Mouse (Mus musculus): ENCODE measurements around the gene Tas2r135. TPM values are rescaled to one million over a fixed set of nuclear protein-coding genes. Genes with fewer than 3 reads are reported as not detected.

The Tas2r135 gene
- polyA plus RNA-seq, 1 experiment from 2014 or later, result 0.18 TPM

DNA sequence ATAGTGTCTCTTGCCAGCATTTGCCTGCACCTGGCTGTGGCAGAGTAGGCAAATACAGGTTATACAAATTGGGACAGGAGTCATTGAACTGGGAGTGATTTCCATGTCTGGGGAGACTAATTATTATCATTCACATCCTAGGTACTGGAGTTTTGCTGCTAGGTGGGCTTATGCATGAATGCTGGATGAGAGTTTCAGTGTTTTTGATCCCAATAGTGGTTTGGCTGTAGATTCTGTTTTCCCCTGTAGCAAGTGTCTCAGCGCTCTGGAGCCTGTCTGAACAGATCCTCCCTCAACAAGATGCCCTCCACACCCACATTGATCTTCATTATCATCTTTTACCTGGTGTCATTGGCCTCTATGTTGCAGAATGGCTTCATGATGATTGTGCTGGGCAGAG is 5.3 kb upstream of the Tas2r135 start, which contains the start of gene Tas2r143:
Tas2r143 (plus strand) TSS at position 301 of the 400 bp plus-strand sequence.
- no peak within 1 kb of the TSS for H3K27ac ChIP-seq (ENCODE audit: low read length)
- H3K4me2 ChIP-seq (replicated peaks; ENCODE audit: low read depth, low read length), result no peak within 1 kb of the TSS
- TF ChIP-seq EP300 (IDR thresholded peaks at IDR 0.05) (no peak), CTCF (IDR thresholded peaks at IDR 0.05) (no peak)
- WGBS, result 86% methylated on average over 1 of the region's 1 CpGs
- peaks cover 13% of the 10 kb centered on the region; the same call in 1 of the 2 replicates for H3K4me1 ChIP-seq (ENCODE audit: insufficient read depth, low read depth, low read length)
- H3K9ac ChIP-seq (replicated peaks; ENCODE audit: low read depth), result no peak within 1 kb of the TSS
- H3K27me3 ChIP-seq (replicated peaks; ENCODE audit: insufficient read depth, low read length), result no peaks in the 10 kb centered on the region
- no peak for DNase-seq (ENCODE audit: low spot score)
- no peaks in the 10 kb centered on the region for H3K36me3 ChIP-seq (ENCODE audit: insufficient read depth, low read length)
- no peak within 1 kb of the TSS for H3K4me3 ChIP-seq (ENCODE audit: low read depth, low read length)
- no peak for ATAC-seq
- no peaks in the 10 kb centered on the region for H3K9me3 ChIP-seq (ENCODE audit: low read length)

DNA sequence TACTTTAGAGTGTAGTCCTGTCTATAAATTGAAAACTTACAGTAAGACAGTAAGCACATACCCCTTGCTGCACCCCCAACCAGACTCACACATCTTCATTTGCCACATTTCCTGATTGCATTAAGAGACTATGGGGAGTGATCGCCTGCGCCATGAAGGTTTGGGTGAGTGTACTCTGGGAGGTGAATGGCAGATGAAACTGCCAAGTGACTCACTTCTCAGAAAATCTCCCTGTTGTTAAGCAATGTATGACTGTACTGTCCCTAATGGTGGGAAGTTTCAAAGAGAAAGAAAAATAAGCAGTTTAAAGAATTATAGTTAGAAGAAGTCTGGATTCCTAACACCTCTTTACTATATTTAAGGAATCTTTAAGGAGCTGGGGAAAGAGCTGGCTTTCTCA is 14.2 kb downstream of the Tas2r135 start:
- no peak overlapping the region for H3K4me2 ChIP-seq (replicated peaks; ENCODE audit: low read depth, low read length)
- no peak for TF ChIP-seq CTCF (IDR thresholded peaks at IDR 0.05)
- no peak for TF ChIP-seq EP300 (IDR thresholded peaks at IDR 0.05)
- 90% methylated on average over 2 of the region's 2 CpGs for WGBS

DNA sequence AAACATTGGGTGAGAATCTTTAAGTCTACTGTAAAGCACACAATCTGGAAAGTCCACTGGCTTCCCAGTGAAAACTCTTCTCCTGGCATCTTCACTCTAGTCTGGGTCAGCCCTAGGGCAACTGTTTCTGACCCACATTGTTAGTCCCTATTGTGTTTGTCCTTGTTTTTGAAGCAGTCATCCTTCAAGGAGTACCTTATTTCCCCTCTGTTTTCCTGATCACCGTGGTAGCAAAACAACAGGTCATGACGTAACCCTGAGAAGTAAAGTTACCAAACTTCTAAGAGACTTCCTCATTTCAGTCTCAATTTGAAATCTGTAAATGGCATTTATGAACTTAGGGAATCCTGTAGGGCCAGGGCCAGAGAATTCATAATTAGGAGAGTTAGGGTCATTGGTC is 16.2 kb downstream of the Tas2r135 start:
- DNase-seq (ENCODE audit: low spot score) (peak; percentile 56), ATAC-seq (peak; percentile 48)
- no peaks in the 10 kb centered on the region for H3K4me1 ChIP-seq (ENCODE audit: insufficient read depth, low read depth, low read length)
- H3K36me3 ChIP-seq (ENCODE audit: insufficient read depth, low read length), result no peaks in the 10 kb centered on the region
- TF ChIP-seq CTCF (IDR thresholded peaks at IDR 0.05) (no peak), EP300 (IDR thresholded peaks at IDR 0.05) (peak; percentile 12; the same call in 1 of the 2 replicates)
- H3K4me3 ChIP-seq (ENCODE audit: low read depth, low read length), result no peak overlapping the region
- H3K9me3 ChIP-seq (ENCODE audit: low read length), result no peaks in the 10 kb centered on the region
- WGBS, result 63% methylated on average over 2 of the region's 2 CpGs
- H3K4me2 ChIP-seq (replicated peaks; ENCODE audit: low read depth, low read length), result no peak overlapping the region
- no peak overlapping the region for H3K9ac ChIP-seq (replicated peaks; ENCODE audit: low read depth)
- no peaks in the 10 kb centered on the region for H3K27me3 ChIP-seq (replicated peaks; ENCODE audit: insufficient read depth, low read length)
- H3K27ac ChIP-seq (ENCODE audit: low read length), result no peak overlapping the region

More for the DNA sequence above, 14.2 kb downstream of the Tas2r135 start:
- H3K36me3 ChIP-seq (ENCODE audit: insufficient read depth, low read length), result no peaks in the 10 kb centered on the region
- H3K27me3 ChIP-seq (replicated peaks; ENCODE audit: insufficient read depth, low read length), result no peaks in the 10 kb centered on the region
- no peak overlapping the region for H3K27ac ChIP-seq (ENCODE audit: low read length)
- ATAC-seq, result no peak
- peak; percentile 18 for DNase-seq (ENCODE audit: low spot score)
- no peaks in the 10 kb centered on the region for H3K4me1 ChIP-seq (ENCODE audit: insufficient read depth, low read depth, low read length)
- no peak overlapping the region for H3K4me3 ChIP-seq (ENCODE audit: low read depth, low read length)
- H3K9me3 ChIP-seq (ENCODE audit: low read length), result no peaks in the 10 kb centered on the region
- H3K9ac ChIP-seq (replicated peaks; ENCODE audit: low read depth), result no peak overlapping the region

DNA sequence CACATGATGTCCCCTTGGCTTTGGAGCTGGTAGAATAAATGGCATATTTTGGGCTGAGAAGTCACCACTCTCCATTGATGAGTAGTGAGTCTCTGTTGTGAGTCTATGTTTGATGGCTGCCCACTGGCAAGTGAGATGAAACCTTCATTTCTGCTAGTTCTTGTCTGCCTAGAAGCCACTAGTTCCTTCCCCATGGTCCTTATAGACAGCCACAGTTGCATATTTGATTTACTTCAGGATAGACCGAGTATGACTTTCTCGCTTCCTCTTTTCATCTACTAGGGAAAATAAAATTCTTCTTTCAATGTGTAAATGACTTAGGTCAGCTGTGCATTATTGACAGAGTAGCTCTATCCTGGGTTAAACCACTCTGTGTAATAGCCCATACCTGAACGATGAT is 19.2 kb downstream of the Tas2r135 start:
- Histone ChIP-seq H3K4me1 (ENCODE audit: insufficient read depth, low read depth, low read length) (no peaks in the 10 kb centered on the region), H3K36me3 (ENCODE audit: insufficient read depth, low read length) (no peaks in the 10 kb centered on the region), H3K4me2 (replicated peaks; ENCODE audit: low read depth, low read length) (no peak overlapping the region), H3K9me3 (ENCODE audit: low read length) (no peaks in the 10 kb centered on the region), H3K27me3 (replicated peaks; ENCODE audit: insufficient read depth, low read length) (no peaks in the 10 kb centered on the region), H3K27ac (ENCODE audit: low read length) (no peak overlapping the region), H3K4me3 (ENCODE audit: low read depth, low read length) (no peak overlapping the region), H3K9ac (replicated peaks; ENCODE audit: low read depth) (no peak overlapping the region)
- DNase-seq (ENCODE audit: low spot score) (no peak), ATAC-seq (no peak)
- 83% methylated on average over 3 of the region's 3 CpGs for WGBS
- no peak for TF ChIP-seq CTCF (IDR thresholded peaks at IDR 0.05)
- TF ChIP-seq EP300 (IDR thresholded peaks at IDR 0.05), result no peak

DNA sequence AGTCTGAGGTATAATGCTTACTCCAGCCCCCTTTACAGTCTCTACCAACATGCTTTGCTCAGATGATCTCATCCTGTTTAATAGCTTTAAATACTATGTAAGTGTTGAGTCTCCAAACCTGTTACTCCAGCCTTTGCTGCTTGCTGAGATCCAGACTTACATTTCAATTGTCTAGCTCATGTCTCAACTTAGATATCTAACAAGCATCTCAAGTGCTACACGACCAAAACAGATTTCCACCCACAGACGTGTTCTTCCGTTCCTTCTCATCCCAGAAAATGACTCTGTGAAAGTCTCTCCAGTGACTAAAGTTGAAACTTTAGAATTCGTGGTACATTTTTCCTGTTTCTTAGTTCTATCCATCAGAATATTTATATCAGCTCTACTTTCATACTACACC is 21.1 kb downstream of the Tas2r135 start:
- no peak overlapping the region for H3K4me2 ChIP-seq (replicated peaks; ENCODE audit: low read depth, low read length)
- no peak overlapping the region for H3K27ac ChIP-seq (ENCODE audit: low read length)
- no peak for TF ChIP-seq CTCF (IDR thresholded peaks at IDR 0.05)
- no peak for TF ChIP-seq EP300 (IDR thresholded peaks at IDR 0.05)
- WGBS, result 84% methylated on average over 4 of the region's 4 CpGs
- no peak overlapping the region for H3K9ac ChIP-seq (replicated peaks; ENCODE audit: low read depth)
- DNase-seq (ENCODE audit: low spot score) (no peak), ATAC-seq (no peak)
- H3K27me3 ChIP-seq (replicated peaks; ENCODE audit: insufficient read depth, low read length), result no peaks in the 10 kb centered on the region
- H3K36me3 ChIP-seq (ENCODE audit: insufficient read depth, low read length), result no peaks in the 10 kb centered on the region
- H3K9me3 ChIP-seq (ENCODE audit: low read length), result no peaks in the 10 kb centered on the region
- H3K4me1 ChIP-seq (ENCODE audit: insufficient read depth, low read depth, low read length), result no peaks in the 10 kb centered on the region
- H3K4me3 ChIP-seq (ENCODE audit: low read depth, low read length), result no peak overlapping the region

DNA sequence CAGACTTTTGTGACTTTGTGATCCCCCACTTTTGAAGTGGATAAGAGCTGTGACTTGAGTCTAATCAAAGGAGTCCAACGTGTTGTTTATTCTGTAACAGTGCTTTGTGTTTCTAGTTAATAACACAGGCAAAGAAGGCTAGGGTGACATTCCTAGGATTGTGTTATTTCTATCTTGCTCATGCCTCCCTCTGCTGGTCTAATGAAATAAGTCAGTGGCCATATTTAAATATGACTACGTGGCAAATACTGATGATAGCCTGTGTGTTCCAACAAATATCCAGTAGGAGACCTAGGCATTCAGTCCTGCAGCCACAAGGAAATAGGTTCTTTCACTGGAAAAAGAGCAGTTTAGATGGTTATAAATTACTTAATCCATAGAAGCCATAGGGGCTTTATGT is 28.3 kb downstream of the Tas2r135 start:
- 39% methylated on average over 2 of the region's 2 CpGs for WGBS
- no peaks in the 10 kb centered on the region for H3K36me3 ChIP-seq (ENCODE audit: insufficient read depth, low read length)

GRCm38 (mm10) chr6:42434446-42434845 is 29.2 kb downstream of the Tas2r135 start, which contains the start of gene Tas2r126:
Tas2r126 (plus strand) TSS chr6:42434535.
- WGBS, result 67% methylated on average over 6 of the region's 6 CpGs
- ATAC-seq (no peak), DNase-seq (ENCODE audit: low spot score) (no peak)
- no peak within 1 kb of the TSS for H3K27ac ChIP-seq (ENCODE audit: low read length)
- H3K9ac ChIP-seq (replicated peaks; ENCODE audit: low read depth), result no peak within 1 kb of the TSS
- no peak within 1 kb of the TSS for H3K4me3 ChIP-seq (ENCODE audit: low read depth, low read length)
- H3K9me3 ChIP-seq (ENCODE audit: low read length), result no peaks in the 10 kb centered on the region
- TF ChIP-seq CTCF (IDR thresholded peaks at IDR 0.05), result no peak
- no peak for TF ChIP-seq EP300 (IDR thresholded peaks at IDR 0.05)
- no peak within 1 kb of the TSS for H3K4me2 ChIP-seq (replicated peaks; ENCODE audit: low read depth, low read length)
- no peaks in the 10 kb centered on the region for H3K4me1 ChIP-seq (ENCODE audit: insufficient read depth, low read depth, low read length)
- no peaks in the 10 kb centered on the region for H3K27me3 ChIP-seq (replicated peaks; ENCODE audit: insufficient read depth, low read length)
- H3K36me3 ChIP-seq (ENCODE audit: insufficient read depth, low read length), result no peaks in the 10 kb centered on the region

More for the DNA sequence above, 28.3 kb downstream of the Tas2r135 start:
- TF ChIP-seq CTCF (IDR thresholded peaks at IDR 0.05), result peak; percentile 63
- TF ChIP-seq EP300 (IDR thresholded peaks at IDR 0.05), result no peak
- Histone ChIP-seq H3K9me3 (ENCODE audit: low read length) (no peaks in the 10 kb centered on the region), H3K4me2 (replicated peaks; ENCODE audit: low read depth, low read length) (no peak overlapping the region), H3K27ac (ENCODE audit: low read length) (no peak overlapping the region), H3K27me3 (replicated peaks; ENCODE audit: insufficient read depth, low read length) (no peaks in the 10 kb centered on the region), H3K9ac (replicated peaks; ENCODE audit: low read depth) (no peak overlapping the region), H3K4me1 (ENCODE audit: insufficient read depth, low read depth, low read length) (no peaks in the 10 kb centered on the region), H3K4me3 (ENCODE audit: low read depth, low read length) (no peak overlapping the region)
- ATAC-seq (no peak), DNase-seq (ENCODE audit: low spot score) (peak; percentile 48)

All from lung, postnatal 0 days (tissue).